Mouse (Mus musculus) thymus, adult 18-20 months (tissue): ENCODE measurements at regions not wholly inside any gene's neighbourhood (a gene's known extent, or its start where the extent isn't known, plus 50 kb on each side); places are given as distances from the start of the nearest gene placed in this dataset.

Experiments used
- DNase-seq, 2 experiments: peaks; one replicate each; pipeline ENCODE4 v3.0.0; 2022; ENCODE audit warnings: mixed read lengths in 2 of 2

DNA sequence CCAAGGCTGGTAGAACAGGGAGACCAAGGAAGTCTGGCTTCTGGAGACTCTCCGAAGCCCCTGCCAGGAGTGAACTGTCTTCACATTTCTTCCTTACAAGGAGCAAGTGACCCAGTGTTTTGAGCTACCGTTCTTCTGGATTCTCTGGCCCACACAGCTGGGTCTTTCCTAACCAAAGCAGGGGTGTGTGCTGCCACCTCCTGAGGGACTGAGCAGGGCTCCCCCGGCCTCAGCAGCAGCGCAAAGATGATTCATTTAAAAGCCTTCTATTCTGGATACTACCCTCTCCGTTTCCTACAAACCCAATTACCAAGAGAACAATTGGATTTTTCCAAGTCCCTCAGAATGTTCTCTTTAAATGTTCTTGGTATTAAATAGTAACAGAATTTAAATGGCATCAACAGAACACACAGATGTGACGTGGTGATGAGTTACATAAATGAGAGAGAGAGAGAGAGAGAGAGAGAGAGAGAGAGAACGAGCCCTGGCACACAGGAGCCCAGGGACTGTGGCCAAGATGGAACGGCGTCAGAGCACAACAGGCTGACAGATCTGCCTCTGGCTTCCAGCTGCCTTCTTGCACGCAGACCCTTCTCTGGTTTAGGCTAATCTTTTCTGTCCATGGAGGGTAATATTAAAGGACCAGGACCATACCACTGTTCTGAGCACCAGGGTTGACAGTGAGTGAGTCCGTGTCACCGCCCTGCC, 191.6 kb downstream of the Agtpbp1 start:
- no peak for DNase-seq

DNA sequence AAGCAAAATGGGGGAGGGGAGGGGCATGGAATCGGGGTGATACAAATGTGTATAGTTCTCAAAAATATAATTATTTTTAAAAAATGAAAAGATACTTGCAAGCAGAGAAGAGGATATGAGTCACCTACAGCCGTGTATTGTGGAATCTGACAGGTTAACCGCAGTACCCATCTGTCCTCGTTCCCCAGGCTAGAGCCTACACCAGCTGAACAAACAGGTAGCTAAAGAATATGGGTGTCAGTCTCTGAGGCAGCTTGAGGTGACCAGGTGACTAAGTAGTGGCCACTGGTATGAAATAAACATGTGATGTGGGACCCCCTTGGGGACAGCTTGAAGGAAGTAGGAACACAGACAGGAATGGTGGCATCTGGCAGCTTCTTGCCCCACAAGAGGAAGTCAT, 192.2 kb downstream of the Agtpbp1 start:
- DNase-seq: no peak

DNA sequence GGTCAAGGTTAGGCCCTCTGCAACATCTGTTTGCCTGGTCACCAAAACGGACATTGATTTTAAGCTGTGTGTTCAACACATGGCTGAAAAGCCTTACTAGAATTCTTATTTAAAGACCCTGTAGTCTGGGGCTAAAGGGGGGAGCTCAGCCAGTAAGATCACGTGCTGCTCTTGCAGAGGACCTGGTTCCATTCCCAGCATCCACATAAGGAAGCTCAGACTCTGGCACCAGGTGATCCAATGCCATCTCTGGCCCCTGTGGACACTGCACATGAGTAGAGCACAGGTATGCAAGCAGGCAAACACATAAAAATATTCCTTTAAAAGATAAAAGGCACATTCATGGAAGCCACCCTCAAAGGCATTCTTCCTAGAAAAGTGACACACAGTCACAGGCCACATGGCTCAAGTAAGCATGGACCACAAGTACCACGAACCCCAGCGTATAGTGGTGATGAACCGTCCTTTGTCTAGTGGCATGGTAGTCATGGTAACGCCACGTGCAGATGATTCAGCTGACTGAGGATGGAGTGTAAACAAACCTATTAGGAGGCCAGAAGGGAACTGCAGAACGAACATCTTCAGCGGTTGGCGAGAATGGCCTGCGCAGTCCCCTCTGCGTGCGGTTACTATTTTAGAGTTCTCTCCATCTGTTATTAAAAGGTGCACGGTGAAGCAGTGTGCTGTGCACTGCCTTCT, 197.3 kb downstream of the Agtpbp1 start:
- DNase-seq: no peak

DNA sequence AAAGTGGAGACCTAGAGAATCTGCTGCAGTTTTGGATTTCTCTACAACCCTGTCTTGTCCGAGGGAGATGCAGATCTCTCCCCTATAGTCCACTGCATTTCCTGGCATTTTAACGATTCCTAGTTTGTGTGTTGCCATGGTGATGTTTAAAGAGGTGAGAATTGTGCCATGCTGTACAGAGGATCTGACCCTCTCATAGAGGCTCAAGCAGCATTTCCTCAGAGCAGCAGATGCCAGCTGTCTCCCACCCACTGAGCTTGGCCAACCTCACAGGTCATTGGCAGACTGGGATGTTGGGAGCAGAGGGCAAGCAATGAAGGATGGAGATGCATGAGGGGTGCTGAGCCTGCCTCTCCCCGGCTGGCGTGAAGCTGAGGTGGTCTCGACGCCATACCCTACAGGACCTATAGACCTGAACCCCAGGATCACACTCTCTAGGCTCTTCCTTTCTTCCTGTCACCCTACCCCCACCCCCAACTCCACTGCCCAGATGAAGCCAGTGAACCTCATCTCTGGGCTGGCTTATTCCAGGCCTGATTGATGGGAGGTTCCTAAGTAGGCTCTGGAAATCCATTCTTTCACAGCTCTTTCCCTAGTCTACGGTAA, 198.0 kb downstream of the Agtpbp1 start:
- DNase-seq: no peak

DNA sequence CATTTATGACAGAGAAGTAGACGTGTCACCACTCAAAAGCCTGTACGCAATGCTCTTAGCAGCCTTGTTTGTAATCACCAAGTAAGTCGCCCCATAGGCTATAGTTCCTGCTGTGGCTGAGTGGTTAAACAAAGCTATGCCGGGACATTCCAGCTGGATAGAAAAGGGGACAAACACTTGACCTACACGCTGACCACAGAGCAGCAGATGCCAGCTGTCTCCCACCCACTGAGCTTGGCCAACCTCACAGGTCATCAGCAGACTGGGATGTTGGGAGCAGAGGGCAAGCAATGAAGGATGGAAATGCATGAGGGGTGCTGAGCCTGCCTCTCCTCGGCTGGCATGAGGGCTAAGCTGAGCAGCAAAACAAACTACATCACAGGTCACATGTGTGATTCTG, 199.2 kb downstream of the Agtpbp1 start:
- DNase-seq: no peak

DNA sequence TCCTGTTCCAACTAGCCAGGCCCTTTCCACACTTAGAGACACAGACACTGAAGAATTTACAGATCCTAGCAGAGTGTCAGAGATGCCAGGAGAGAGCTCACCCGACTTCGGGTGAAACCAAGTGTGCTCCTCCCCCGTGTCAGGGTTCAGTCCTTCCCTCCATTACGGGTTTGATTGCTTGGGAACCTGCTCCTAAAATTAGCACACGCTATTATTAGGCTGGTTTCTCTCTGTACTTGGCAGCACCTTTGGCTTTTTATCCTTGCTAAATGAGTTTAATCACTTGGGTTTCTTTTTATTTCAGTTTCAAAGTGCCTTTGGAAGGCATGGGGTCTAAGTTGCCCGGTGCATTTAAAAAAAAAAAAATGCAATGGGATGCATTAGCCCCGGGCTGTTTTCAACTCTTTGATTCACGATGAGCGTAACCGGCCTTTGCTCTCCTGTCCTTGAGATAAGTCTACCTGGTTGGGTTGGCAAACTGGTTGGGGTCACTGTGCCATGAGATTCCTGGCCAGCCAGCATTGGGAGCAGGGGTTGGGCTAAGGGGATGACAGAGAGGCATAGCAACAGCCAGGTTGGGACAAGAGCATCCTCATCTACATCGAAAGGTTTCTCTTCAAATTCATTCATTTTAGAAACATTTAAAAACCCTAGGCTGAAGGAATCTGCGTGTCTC, 214.7 kb downstream of the Agtpbp1 start:
- DNase-seq: no peak

DNA sequence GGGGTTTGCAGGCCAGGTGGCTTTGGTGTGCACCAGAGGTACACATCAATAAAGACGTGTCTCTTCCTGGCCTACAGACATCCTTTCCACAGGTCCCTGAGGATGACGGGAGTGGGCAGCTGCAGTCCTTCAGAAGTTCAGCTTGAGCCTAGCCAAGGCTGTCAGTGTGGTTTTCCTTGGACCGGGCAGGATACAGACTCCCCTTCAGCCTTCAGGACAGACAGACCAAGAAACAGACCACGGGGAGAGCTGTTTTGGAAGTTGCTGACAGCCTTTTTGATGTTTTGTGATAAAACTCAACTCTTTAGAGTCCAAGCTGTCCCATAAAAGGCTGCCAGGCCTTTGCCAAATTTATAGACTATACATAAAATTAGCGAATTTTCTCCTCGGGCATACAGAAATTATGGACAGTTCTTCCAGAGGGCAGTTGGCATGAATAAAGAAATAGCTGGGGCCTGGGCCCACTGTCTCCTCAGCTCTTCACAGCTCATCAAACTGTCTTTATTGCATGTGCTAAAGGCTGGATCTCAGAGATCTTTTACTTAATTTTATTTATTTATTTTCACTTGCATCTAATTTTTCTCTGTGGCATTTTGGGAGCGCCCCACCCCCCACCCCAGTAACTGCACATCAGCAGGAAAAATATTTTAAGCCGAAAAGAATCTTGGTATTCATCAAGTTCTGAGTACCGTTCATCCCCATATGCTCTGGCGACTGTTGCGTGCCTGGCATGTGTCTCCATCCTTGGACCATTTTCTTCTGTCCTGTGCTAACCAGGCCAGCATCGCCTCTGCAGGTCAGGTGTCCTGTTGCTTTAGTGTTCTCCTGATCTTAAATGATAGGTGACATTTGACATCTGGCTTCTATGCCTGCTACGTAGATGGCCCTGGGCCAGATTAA, 216.2 kb downstream of the Agtpbp1 start:
- no peak for DNase-seq

DNA sequence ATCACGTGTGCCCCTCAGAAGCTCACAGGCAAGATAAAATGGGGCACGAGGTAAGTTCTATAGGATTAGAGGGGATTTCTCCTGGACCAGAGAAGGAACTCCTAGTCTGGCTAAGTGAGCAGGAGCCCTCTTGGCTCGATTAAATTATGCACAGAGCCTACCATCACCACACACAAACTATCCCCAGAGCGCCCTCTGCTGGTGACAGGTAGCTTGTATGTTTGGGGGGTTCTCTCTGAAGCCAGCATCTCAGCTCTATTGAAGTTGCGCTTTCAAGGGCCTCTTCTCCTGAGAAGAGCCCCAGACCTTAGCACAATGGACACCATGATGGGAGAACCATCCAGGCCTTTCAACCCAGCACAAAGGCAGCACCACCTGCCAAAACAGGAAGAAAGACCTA, 219.6 kb downstream of the Agtpbp1 start:
- DNase-seq: peak; percentile 4 to 6

DNA sequence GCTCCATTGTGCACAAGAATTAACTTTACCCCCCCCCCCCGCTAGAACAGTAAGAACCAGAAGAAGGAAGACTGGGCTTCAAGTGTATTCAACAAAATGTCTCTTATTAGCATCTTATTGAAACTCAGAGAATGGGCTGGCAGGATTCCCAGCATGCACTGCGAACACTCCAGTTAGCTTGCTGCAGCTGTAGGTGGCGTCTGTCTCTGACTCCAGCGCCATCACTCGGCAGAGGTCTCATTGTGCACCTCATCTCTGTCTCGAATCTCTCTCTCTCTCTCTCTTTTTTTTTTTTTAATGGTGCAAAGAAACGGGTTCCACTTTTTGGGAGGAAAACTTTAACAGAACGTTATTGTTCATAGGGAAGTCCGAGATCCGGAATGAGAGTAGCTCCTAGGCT, 221.6 kb downstream of the Agtpbp1 start:
- DNase-seq: no peak

DNA sequence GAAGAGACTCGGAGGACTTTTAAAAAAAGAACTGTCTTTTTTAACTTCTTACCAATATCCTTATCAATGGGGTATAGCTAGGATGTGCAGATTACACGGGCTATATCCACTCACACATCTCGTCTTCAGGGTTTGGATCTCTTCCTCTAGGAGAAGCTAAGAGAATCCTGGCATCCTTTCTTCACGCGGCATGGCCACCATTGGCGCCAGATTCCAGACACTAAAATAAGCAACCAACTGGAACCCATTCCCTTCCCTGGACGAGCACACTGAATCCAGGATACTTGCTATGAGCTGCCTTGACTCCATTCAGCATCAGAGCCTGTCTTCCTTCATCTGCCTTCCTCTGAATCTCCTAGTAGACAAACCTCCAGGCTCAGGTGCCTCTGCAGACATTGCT, 223.7 kb downstream of the Agtpbp1 start:
- no peak for DNase-seq

DNA sequence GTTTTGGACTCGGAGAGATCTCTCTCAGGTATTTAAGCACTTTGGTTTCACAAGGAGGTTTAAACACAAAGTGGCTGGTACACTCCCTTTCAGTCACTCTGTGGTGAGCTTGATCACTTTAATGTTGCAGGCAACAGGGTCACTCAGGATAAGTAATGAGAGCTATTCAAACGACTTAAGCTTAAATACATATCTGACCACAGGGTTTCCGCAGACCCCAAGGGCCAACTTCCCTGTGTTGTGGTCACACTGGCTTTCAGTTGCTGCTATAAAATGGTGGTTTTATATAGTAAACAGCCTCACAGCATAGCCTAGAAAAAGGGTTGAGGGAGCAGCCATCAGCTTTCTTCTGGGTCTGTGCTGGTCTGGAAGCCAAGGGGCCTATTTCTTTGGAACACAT, 225.0 kb downstream of the Agtpbp1 start:
- no peak for DNase-seq

DNA sequence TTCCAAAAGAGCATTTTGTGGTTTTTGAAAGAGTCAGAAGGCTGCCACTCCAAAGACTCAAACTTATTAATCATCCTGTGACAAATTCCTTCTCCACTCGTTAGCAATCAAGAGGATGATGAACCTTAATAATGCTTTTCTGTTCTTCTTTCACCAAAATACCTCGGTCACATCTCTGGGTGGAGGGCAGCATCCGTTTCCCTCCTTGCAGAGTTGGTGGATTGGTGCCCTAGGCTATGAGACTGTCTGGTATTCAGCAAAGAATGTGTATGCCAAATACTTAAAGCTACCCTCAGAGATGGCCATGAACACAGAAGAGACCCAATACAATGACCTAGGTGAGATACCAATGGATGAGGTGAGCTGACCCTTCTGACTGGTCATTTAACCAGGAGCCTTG, 226.6 kb downstream of the Agtpbp1 start:
- no peak for DNase-seq

DNA sequence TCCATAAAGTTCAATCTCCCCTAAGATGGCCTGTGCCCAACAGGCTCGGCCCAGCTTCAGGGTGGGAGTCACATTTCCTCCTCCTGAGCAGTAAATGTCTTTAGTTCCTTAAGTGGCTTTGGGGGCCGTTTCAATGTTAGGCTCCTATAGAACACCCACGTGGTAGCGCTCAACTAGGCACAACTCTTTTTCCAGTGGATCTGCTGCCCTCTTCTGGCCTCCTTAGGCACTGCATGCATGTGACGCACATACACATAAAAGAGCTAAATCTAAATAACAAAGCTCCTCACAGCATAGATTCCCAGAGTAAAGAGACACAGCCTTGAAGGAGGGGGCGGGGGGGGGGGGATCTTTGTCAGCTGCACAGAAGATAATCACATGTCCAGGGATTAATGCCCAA, 233.6 kb downstream of the Agtpbp1 start:
- DNase-seq: no peak

DNA sequence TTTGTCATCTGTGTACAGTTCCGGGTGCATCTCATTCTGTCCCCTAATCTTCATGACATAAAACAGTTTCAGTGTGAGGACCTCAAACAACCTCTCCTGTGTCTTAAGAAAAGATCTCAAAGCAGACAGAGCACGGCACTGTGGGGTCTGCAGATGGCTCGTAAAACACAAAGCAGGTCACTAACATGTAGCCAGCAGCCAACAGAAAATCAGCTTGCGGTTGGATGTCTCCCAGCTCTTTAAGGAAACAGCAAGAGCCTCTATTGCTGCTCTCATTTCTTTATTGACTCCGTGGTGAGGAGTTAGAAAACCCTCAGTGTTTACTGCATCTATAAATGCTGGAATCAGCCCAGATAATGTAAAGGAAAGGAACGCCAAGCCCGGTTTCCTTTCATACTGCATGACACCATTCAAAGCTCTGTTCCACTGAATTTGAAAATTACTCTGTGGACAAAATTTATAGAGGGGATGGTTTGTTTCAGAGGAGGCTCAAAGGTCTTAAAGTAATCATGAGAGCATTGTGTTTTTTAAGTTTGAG, 234.3 kb downstream of the Agtpbp1 start:
- DNase-seq: no peak

DNA sequence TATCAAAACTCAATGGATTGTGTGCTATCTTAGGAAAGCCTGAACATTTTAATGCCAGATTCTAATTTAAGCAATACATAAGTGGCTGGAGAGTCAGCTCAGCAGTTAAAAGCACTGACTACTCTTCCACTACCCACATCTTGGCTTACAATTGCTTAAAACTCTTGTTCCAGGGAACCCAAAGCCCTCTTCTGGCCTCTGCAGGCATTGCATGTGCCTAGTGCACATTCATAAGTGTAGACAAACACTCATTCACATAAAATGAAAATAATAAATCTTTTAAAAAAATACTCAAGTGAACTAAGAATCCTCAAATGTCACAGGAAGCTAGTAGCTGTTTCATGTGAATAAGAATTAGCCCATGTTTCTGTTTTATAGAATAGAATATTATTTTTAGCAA, 236.5 kb downstream of the Agtpbp1 start:
- DNase-seq: no peak

DNA sequence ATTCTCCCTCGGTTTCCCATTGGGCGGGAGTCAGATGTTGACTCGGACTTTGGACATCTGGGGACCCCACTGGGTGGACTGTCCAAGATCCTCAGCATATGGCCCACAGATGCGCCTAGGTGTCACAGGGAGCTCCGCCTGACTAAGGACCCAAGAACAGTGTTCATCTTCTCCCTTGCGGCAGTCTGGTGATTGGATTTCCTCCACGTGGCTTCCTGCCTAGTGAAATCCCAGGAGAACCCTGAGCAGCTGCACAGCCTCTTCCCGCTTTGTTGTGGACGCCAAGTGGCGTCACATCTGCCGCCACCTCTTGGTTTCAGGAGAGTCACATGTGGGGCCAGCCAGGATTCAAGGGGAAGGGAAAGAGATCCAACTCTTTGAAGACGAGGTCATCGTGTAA, 243.2 kb downstream of the Agtpbp1 start:
- no peak for DNase-seq

DNA sequence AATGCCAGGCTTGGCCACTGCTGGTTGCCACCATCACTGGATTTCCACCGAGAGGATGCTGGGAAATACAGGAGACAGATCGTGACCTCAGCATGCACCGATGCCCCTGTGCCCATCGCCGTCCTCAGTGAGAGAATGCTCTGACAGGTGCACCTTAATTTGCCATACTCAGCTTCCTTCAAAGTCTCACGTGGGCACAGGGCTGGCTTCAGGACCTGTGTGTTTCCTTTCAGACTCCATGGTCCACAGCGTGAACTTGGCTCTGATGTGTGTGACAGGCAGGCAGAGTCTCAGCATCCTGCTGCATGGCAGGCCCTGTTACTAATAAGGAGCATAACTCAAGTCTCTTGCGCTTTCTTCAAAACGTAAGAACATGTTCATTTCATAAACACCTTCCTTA, 246.6 kb downstream of the Agtpbp1 start:
- no peak for DNase-seq

DNA sequence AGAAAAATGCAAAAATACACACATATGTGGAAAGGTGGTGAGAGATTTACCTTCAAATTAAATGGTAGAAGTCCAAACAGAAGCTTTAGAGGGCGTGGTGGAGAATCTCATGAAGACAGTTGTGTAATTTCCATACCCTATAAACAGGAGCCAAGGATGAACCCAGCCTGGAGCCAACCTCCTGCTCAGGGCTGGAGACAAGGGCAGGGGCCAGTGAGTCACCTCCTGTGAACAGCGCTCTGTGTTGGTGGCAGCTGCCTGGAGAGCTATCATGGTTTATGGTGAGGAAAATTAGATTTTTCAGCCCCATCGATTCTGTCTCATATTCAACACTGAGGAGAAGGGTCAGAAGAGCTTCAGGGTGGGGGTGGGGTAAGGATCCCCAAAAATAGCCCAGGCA, 261.1 kb downstream of the Agtpbp1 start:
- DNase-seq: no peak

DNA sequence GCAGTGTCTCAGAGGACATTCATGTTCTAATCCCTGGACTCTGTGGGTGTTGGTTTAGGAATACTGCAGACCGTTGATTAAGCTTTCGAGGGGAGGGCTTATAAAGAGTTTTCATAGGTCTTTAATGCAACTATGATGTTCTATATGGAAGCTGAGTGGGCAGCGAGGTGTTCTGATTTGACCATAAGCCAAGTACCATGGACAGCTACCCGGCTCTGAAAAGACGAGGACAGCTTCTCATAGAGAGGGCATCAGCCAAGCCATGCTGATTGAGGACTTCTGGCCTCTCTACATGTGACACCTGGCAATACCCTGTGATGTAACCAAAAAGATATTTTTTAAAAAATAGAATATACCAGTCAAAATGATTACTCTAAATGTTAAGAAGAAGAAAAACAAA, 261.6 kb downstream of the Agtpbp1 start:
- no peak for DNase-seq

DNA sequence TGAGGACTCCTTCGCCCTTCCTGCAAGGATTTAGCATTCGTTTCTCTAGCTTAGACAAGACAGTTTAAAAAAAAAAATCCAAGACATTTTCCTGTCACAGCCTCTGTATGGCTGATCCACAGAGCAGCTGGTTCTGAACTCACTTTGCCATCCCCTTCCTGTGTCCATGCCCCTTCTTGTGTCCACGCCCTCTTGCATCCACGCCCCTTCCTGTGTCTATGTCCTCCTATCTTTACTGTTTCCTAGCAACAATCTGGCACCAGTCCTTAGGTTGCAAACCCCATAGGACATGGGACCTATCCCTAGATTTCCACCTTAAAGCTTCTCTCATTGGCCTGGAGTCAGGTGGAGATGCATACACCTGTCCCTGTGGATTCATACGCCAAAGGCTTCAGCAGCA, 264.8 kb downstream of the Agtpbp1 start:
- no peak for DNase-seq

DNA sequence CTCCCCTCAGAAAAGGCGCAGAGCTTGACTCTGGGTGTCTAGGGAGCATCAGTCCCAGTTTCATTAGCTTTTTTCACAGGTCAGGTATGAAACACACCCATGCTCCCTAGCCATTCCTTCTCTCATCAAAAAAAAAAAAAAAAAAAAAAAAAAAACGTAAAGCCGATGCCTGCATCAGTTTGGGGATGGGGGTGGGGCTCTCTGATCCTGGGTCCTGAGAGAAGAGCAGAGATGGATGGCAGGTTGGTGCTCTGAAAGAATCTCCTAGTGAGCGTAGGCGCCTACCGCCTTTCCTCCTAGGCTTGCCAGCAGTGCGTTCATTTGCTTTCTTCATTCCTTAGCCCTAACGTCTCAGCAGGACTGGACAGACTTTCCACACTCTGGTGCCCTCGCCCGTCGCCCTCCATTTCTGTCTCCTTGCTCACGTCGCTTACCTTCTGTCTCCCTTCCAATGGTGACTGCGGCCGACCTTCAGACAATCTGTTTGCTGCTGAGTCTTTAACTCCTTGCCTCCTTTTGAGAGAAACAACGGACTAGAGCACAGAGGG, 267.5 kb downstream of the Agtpbp1 start:
- no peak for DNase-seq

DNA sequence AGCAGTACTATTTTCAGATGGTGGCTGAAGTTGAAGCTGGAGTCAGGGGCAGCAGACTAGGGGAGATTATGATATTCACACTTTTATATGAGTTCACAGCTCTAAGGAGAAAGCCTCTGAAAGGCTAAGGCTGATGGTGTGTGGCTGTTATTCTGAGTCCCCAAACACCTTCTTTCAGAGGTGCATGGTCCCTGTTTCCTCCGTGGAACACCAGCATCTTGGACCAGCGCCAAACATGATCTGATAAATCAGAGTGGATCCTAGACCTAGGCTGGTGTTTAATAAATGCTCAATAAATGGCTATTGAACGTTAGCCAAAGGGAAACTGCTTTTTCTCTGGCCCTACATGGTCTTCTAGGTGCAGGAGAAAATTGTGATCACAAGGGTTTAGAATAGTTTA, 269.2 kb downstream of the Agtpbp1 start:
- no peak for DNase-seq
